Mouse (Mus musculus) heart, postnatal 0 days (tissue): Measurements from ENCODE around the gene Ezr. TPM values are rescaled to one million over a fixed set of nuclear protein-coding genes. Genes with fewer than 3 reads are reported as not detected.

Source experiments
- ATAC-seq: fragments of 200-750 bp; cut with Nextera tagmentation; 2 replicates; pipeline ENCODE4 v1.8.0; 2017; ENCODE audit warnings: low read depth, moderate number of reproducible peaks, moderate library complexity; ENCODE audit not compliant: insufficient read depth
- DNase-seq: peaks from one replicate; pipeline ENCODE4 v3.0.0-alpha.2; 2016; ENCODE audit warnings: low spot score
- H3K27ac ChIP-seq: fragments of 300-500 bp; sonication (generic); 2 replicates; pipeline ENCODE4 v1.5.1; 2014; ENCODE audit warnings: low read depth, mild to moderate bottlenecking
- H3K27me3 ChIP-seq: fragments of 300-500 bp; sonication (generic); 2 replicates; pipeline ENCODE4 v1.6.1; 2014; ENCODE audit warnings: low read length, mixed read lengths; ENCODE audit not compliant: control insufficient read depth, insufficient read depth
- H3K36me3 ChIP-seq: fragments of 300-500 bp; sonication (generic); replicated peaks from 2 replicates; pipeline ENCODE4 v1.6.1; 2014; ENCODE audit warnings: low read length, mixed read lengths; ENCODE audit not compliant: control insufficient read depth, insufficient read depth
- H3K4me1 ChIP-seq: fragments of 300-500 bp; sonication (generic); 2 replicates; pipeline ENCODE4 v1.6.1; 2014; ENCODE audit warnings: antibody characterized with exemption; ENCODE audit not compliant: control insufficient read depth, insufficient read depth
- H3K4me2 ChIP-seq: fragments of 300-500 bp; sonication (generic); 2 replicates; pipeline ENCODE4 v1.6.1; 2014; ENCODE audit warnings: low read depth, mild to moderate bottlenecking, low read length, moderate library complexity
- H3K4me3 ChIP-seq: fragments of 300-500 bp; sonication (generic); 2 replicates; pipeline ENCODE4 v1.5.1; 2014; ENCODE audit warnings: low read depth, low read length
- H3K9ac ChIP-seq: fragments of 300-500 bp; sonication (generic); replicated peaks from 2 replicates; pipeline ENCODE4 v1.6.1; 2014; ENCODE audit warnings: low read depth, low read length, mixed read lengths
- H3K9me3 ChIP-seq: fragments of 300-500 bp; sonication (generic); replicated peaks from 2 replicates; pipeline ENCODE4 v1.6.1; 2016; ENCODE audit warnings: low read length; ENCODE audit not compliant: control insufficient read depth
- CTCF ChIP-seq: IDR thresholded peaks from 2 replicates; pipeline ENCODE4 v1.5.1; 2016; ENCODE audit warnings: antibody characterized with exemption, control low read depth, low read depth
- EP300 ChIP-seq: IDR thresholded peaks from 2 replicates; pipeline ENCODE4 v1.6.1; 2016; ENCODE audit warnings: antibody characterized with exemption, low read depth
- WGBS: fragments of 180-500 bp; shearing (Covaris S2); extraction: QIAGEN DNeasy Blood & Tissue Kit; methylation state at CpG from one replicate; pipeline ENCODE4 v1.1.7; 2014; 5-methylcytosine and 5-hydroxymethylcytosine counted together
- polyA plus RNA-seq: library from polyadenylated mRNA; unstranded; fragments of >200 nt; fragmentation: Nextera tagmentation; extraction: Ambion mirVana; gene quantifications from 2 replicates; pipeline ENCODE4 v1.2.1, GENCODE M21; 2015
- total RNA-seq: library from RNA; depleted of rRNA; stranded (reverse); fragments of >200 nt; gene quantifications from 2 replicates; pipeline ENCODE4 v1.2.3, GENCODE M21; 2014; ENCODE audit warnings: low replicate concordance; rRNA removed

Gene Ezr
- total RNA-seq (91.3 and 103 TPM in 2 replicates), polyA plus RNA-seq (126 and 141 TPM in 2 replicates)

GRCm38 (mm10) chr17:6782611-6783005 lies at the start of gene Ezr:
TSS of gene Ezr (minus strand) at chr17:6782784.
- TF ChIP-seq CTCF (no peak), EP300 (peak; percentile 42; the same call in 1 of the 2 replicates)
- no peaks in the 10 kb centered on the region for H3K36me3 ChIP-seq
- H3K4me2 ChIP-seq, result peak within 1 kb of the TSS; percentile 90
- DNase-seq, result peak; percentile 77
- H3K4me1 ChIP-seq, result peaks cover 27% of the 10 kb centered on the region
- peak; percentile 86 for ATAC-seq
- peak within 1 kb of the TSS; percentile 96 for H3K27ac ChIP-seq
- H3K27me3 ChIP-seq, result no peaks in the 10 kb centered on the region
- H3K4me3 ChIP-seq, result peak within 1 kb of the TSS; percentile 87
- under 1% methylated on average over 52 of the region's 52 CpGs for WGBS
- no peaks in the 10 kb centered on the region for H3K9me3 ChIP-seq
- peak within 1 kb of the TSS; percentile 93 for H3K9ac ChIP-seq

DNA sequence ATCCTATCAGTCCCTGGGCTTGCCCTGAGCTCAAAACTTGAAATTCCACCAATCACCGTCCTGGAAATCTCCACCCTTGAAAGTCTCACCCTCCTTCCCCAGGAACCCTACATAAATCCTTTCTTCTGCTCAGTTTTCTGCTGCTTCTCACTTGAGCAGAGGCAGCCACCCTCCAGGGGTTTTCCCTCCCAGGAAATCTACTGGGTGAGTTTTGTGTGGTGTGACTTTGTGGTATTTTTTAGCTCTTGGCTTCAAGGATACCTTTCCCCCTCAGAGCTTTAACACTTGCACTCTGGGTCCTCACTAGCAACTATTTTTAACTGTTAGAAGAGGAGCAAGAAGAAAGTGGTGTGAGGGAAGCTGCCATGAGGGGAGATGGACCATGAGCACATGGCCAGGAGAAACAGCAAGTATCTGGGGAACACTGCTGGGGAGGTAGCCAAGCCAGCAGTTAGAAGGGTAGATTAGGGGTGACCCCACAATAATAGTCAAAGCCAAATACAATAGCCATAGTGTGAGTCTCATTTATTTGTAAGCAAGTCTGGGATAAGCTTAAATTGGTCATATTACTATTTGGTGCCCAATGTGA lies 47.5 kb upstream of the Ezr start:
- H3K9ac ChIP-seq, result no peak overlapping the region
- H3K4me2 ChIP-seq, result no peak overlapping the region
- H3K27ac ChIP-seq, result no peak overlapping the region
- TF ChIP-seq CTCF (no peak), EP300 (no peak)
- no peaks in the 10 kb centered on the region for H3K9me3 ChIP-seq
- H3K4me1 ChIP-seq, result 0 out of 2 replicates have a peak, but pooled peaks cover 9% of the 10 kb centered on the region
- no peaks in the 10 kb centered on the region for H3K27me3 ChIP-seq
- 67% methylated on average over 1 of the region's 1 CpGs for WGBS
- ATAC-seq (no peak), DNase-seq (no peak)
- H3K36me3 ChIP-seq, result no peaks in the 10 kb centered on the region
- H3K4me3 ChIP-seq, result no peak overlapping the region

DNA sequence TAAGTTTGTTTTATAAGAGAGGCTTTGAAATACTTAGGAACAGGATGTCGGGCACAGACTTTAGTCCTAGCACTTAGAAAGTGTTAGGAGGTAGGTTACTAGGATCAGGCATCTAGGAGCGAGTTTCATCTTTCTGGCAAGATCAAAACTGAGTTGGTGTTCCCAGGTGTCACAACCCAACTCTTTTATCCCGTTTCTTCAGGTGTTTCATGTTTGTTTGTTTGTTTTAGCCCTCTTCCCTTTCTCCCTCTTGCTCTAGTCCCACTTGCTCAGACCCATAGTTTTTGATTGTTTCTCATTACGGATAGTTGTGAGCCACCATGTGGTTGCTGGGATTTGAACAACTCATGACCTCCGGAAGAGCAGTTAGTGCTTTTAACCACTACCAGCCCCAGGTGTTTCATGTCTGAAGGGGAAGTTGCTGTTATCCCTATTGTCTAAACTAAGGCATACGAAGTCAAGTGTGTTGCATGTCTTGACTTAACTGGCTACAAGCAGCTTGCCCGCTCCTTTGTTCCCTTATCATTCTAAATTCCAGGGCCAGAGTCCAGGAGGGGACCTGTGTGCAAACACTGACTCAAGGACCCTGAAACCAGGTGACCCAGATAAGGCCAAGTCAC lies 46.1 kb upstream of the Ezr start:
- DNase-seq (no peak), ATAC-seq (no peak)
- H3K4me3 ChIP-seq, result peak overlapping the region; percentile 61
- peak overlapping the region; percentile 23; the same call in 1 of the 2 replicates for H3K9ac ChIP-seq
- peak overlapping the region; percentile 86 for H3K27ac ChIP-seq
- WGBS, result 61% methylated on average over 7 of the region's 7 CpGs
- H3K4me2 ChIP-seq, result peak overlapping the region; percentile 72
- H3K27me3 ChIP-seq, result no peaks in the 10 kb centered on the region
- no peak for TF ChIP-seq CTCF
- TF ChIP-seq EP300, result no peak
- H3K9me3 ChIP-seq, result no peaks in the 10 kb centered on the region
- H3K36me3 ChIP-seq, result no peaks in the 10 kb centered on the region
- 0 out of 2 replicates have a peak, but pooled peaks cover 9% of the 10 kb centered on the region for H3K4me1 ChIP-seq

DNA sequence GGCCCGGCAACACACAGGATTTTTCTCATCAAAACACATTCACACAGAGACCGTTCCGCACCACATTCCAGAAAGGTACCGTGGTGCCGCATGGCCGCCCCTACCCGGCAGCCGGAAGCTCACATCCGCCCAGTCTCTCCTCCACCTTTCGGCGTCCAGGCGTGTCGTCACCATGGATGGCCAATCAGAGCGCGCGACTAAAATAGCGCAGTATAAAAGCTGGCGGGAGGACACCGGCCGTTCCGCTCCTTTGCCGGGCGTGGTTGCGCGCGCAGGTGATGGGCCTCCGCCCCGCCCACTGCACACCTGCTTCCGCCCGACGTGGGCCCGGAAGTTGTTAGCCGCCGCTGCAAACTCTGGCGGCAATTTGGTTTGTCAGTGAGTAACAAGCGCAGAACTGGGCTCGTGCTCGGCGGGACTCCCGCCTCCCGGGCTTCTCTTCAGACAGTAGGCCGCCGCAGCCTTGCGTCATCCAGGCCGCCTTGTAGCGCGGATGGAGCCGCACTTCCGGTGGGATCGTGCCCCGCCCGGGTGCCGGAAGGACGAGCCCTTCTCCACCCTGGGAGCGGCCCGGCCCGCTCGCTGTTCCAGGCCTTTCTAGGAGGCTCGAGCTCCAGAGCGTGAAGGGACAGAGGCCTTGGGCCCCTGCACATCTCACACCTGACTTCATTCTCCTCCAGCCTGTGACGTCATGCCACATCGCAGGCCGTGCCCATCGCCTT lies 45.3 kb upstream of the Ezr start:
- WGBS, result under 1% methylated on average over 64 of the region's 64 CpGs
- no peaks in the 10 kb centered on the region for H3K9me3 ChIP-seq
- 0 out of 2 replicates have a peak, but pooled peaks cover 9% of the 10 kb centered on the region for H3K4me1 ChIP-seq
- ATAC-seq, result peak; percentile 97
- DNase-seq, result peak; percentile 92
- no peaks in the 10 kb centered on the region for H3K36me3 ChIP-seq
- no peaks in the 10 kb centered on the region for H3K27me3 ChIP-seq
- TF ChIP-seq EP300, result 0 out of 2 replicates have a peak, but pooled peaks have one; percentile 68
- TF ChIP-seq CTCF, result no peak
- H3K27ac ChIP-seq, result peak overlapping the region; percentile 86
- peak overlapping the region; percentile 23 for H3K9ac ChIP-seq
- H3K4me3 ChIP-seq, result peak overlapping the region; percentile 61
- peak overlapping the region; percentile 72 for H3K4me2 ChIP-seq

- Histone ChIP-seq H3K36me3 (no peaks in the 10 kb centered on the region), H3K27ac (peak overlapping the region; percentile 86), H3K9ac (peak overlapping the region; percentile 23; the same call in 1 of the 2 replicates), H3K4me1 (0 out of 2 replicates have a peak, but pooled peaks cover 9% of the 10 kb centered on the region), H3K4me2 (peak overlapping the region; percentile 72), H3K27me3 (no peaks in the 10 kb centered on the region), H3K9me3 (no peaks in the 10 kb centered on the region), H3K4me3 (peak overlapping the region; percentile 61)
- TF ChIP-seq EP300 (no peak), CTCF (no peak)
- ATAC-seq (peak; percentile 58), DNase-seq (peak; percentile 68)
- 10% methylated on average over 10 of the region's 10 CpGs for WGBS
Observed at GRCm38 (mm10) chr17:6827159-6827733, 44.7 kb upstream of the Ezr start.
